Mouse (Mus musculus) lung, postnatal 36 days (tissue): ENCODE data around the gene Spsb1.

ENCODE experiments used
- DNase-seq: peaks from one replicate; pipeline ENCODE4 v3.0.0; 2022; ENCODE audit warnings: mixed read lengths

The Spsb1 gene

DNA sequence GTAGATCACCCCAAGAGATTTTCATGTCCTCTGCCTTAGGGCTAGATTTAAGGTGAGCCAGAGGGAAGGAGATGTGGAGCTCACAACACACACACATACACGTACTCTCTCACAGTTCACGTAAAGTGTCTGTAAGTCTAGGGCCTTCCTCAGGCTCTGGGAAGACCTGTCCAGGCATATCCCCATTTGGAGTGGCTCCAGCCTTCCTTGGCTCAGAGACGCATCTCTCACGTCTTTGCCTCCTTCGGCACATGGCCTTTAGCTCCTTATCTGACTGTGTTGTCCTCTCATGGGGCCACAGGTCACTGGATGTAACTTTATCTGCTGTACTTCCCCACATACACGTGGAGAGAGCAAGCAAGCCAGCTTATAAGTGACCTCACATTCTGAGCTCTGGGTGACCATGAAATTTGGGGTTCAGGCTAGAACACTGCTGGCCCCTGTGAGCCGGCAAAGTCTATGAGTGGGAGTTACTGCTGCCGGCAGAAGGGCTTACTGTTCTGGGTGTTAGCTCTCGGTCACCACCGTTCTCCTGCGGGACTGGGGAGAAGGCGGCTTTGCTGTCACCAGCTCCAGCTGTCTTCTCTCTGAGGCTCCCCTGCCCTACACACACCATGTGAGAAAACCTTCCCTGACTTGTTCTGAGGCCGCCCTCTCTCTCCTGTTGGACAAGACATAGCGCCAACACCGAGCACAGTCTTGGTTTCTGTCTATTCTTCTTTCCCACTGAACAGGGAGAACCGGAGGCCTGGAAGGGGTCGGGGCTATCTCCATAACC lies 72.5 kb downstream of the Spsb1 start:
- DNase-seq = no peak

GRCm38 (mm10) chr4:149880908-149881307 lies 73.9 kb downstream of the Spsb1 start:
- DNase-seq = no peak

DNA sequence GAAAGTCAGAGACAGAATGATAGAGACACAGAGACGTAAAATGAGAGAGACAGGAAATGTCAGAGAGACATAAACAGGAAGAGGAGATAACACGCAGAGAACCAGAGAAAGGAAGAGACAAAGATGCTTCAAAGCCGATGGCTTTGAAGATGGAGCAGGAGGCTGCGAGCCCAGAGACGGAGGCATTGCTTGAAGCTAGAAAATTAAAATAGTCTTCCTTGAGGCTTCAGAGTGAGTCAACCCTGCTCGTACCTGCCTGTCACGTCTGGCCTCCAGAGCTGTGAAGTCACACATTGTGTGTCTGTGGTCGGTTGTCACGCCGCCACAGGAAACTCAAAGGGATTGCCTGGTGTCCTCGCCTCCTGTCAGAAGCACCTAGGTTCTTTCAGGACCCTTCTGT lies 74.9 kb downstream of the Spsb1 start:
- DNase-seq = no peak

GRCm38 (mm10) chr4:149878021-149878449 lies 76.8 kb downstream of the Spsb1 start:
- DNase-seq = peak; percentile 87

- no peak for DNase-seq
Measured at GRCm38 (mm10) chr4:149877202-149877601, 77.6 kb downstream of the Spsb1 start.

GRCm38 (mm10) chr4:149876761-149877160 lies 78.1 kb downstream of the Spsb1 start:
- peak; percentile 74 for DNase-seq

DNA sequence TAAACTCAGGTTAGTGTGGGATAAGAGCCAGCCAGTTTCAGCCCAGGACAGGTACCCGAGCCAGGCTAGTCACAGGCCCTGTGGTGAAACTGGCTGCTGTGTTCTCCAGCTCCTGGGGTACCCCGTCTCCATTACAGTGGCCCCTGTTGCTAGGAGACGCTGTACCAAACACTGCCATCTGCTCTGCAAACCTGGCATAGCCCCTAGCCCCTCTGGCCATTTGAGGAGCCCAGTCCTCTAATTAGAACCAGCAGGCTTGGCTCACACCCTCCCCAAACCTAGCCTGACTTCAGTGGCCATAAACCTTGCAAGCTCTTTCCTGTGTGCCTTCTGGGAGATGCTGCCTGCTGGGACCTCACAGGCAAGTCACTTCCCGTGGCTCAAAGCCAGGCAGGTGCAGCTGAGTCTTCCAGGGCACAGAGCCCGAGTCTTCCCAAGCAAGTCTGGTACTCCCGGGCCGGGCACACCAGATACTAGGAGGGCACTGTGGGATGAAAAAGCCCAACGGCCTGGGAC lies 78.8 kb downstream of the Spsb1 start:
- DNase-seq = no peak

- peak; percentile 61 for DNase-seq
Measured at GRCm38 (mm10) chr4:149875296-149875695, 79.5 kb downstream of the Spsb1 start.

DNA sequence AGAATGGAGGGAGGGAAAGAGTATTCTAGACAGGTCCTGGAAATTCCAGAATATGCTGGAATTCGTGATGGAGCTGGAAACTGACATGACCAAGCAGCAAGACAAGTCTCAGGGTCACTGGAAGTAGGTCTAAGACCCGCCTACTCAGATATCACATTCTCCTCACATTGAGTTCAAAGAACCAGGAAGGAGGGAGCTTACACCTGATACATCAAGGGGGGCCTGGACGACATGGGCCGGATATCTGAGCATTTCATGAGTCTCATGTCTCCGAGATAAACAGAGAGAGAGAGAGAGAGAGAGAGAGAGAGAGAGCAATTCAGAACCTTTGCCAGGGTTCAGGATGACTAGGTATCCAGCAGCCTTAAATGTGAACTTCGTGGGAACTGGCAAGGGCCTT lies 82.6 kb downstream of the Spsb1 start:
- no peak for DNase-seq

DNA sequence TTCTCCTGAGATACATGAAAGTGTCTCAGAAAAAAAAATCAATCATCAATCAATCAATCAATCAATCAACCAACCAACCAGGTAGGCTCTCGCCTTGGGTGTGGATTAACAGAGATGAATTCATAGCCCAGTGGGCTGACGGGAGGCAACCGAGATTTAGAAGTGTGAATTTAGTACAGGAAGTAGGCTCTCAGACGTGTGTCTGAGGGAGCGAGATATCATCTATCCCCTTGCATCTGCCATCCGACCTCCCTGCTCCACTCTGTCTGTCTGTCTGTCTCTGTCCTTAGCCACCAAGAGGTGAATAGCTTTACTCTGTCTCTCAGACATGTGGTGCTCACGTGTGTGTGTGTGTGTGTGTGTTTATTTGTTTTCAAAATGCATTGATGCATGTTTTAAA lies 83.3 kb downstream of the Spsb1 start:
- no peak for DNase-seq

GRCm38 (mm10) chr4:149871014-149871413 lies 83.8 kb downstream of the Spsb1 start:
- DNase-seq = peak; percentile 75

GRCm38 (mm10) chr4:149870412-149870811 lies 84.4 kb downstream of the Spsb1 start:
- DNase-seq = no peak

GRCm38 (mm10) chr4:149868725-149869124 lies 86.1 kb downstream of the Spsb1 start:
- DNase-seq = no peak

DNA sequence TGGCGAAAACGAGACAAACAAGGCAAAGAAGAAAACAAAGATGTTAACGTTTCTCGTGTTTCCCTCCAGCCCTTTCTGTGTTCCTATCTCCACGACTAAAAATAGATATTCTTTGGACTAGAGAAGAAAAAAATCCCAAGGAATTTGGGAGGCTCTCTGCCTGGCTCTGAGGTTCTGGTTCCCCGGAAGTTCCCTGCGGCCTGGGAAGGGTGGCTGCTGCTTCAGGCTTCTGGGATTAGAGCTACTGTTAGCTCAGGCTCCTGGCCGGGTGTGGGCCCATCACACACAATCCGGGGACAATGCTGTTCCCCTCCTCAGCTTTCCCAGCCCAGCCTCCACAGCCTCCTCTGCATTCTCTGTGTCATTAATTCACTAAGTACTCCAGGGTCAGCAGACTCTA lies 86.8 kb downstream of the Spsb1 start:
- DNase-seq = no peak

DNA sequence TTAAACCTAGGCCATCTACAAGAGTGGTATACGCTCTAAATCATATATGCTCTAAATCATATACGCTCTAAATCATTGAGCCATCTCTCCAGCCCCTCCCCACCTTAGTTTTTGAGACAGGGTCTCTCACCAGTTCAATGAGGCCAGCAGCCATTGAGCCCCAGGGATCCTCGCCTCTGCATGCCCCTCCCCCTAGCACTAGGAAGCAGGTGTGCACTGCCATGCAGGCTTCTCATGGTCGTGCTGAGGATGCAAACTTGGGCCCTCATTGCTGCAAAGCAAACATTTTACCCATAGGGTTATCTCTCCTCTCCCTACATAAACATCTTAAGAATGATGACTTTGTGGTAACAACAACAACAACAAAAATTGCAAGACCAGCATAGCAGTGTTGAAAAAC lies 87.5 kb downstream of the Spsb1 start:
- no peak for DNase-seq

GRCm38 (mm10) chr4:149864395-149864794 lies 90.4 kb downstream of the Spsb1 start:
- no peak for DNase-seq

DNA sequence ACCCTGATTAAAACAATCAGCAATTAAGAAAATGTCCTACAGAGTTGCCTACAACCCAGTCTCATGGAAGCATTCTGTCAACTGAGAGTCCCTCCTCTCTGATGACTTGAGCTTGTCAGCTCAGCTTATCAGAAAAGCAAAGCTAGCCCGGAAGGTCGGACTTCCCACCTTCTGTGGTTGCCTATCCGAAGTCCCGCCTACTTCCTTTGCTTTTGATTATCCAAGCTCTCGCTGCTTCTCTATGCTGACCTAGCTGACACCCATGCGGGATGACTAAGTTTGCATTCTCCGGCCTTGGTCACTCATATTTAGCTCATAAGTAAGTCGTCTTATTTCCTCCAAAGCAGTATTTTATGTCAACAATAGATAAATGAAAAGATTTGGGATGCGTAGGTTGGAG lies 91.3 kb downstream of the Spsb1 start:
- no peak for DNase-seq

GRCm38 (mm10) chr4:149860393-149860792 lies 94.5 kb downstream of the Spsb1 start:
- no peak for DNase-seq

- peak; percentile 71 for DNase-seq
Measured at GRCm38 (mm10) chr4:149858584-149858983, 96.3 kb downstream of the Spsb1 start.

- DNase-seq = no peak
Measured at GRCm38 (mm10) chr4:149858097-149858496, 96.7 kb downstream of the Spsb1 start.

GRCm38 (mm10) chr4:149857688-149858087 lies 97.2 kb downstream of the Spsb1 start:
- no peak for DNase-seq

DNA sequence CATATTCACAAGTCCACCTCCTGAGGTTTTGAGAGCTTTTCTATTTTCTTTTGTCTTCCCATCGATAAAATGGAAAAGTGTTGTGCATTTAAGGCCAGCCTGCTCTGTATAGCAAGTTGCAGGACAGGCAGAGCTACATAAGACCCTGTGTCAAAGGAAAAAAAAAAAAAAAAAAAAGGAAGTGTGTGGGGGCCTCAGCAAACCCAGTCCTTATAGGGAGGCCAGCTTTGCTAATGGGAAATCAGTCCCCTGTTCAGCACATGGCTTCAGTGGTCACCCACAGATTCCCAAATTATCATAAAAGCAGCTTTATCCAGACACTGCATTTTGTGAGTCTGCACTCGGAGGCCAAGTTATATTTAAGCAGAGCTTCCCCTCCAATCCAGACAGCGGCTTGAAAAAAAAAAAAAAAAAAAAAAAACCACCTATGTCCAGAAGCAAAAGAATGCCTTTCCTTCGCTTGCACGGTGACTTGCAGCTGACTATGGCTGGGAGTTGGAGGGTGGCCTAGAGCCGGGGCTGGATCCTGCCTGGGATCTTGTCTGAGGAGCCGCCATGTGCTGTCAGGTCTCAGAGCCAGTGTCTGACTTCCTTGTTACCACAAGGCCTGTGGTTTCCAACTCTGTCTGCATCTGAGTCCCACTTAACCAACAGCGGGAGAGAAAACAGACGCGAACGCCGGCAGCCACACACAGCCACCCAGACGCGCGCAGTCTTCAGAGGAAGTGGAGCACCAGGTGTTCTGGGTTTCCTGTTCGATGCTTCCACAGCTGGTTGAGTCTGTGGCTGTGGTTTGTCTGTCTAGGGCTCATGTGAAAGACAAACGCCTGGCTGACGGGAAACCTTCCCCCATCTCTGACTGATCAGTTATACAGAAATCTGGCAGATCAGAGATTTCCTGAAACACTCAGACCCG lies 98.7 kb downstream of the Spsb1 start:
- DNase-seq = peak; percentile 69

DNA sequence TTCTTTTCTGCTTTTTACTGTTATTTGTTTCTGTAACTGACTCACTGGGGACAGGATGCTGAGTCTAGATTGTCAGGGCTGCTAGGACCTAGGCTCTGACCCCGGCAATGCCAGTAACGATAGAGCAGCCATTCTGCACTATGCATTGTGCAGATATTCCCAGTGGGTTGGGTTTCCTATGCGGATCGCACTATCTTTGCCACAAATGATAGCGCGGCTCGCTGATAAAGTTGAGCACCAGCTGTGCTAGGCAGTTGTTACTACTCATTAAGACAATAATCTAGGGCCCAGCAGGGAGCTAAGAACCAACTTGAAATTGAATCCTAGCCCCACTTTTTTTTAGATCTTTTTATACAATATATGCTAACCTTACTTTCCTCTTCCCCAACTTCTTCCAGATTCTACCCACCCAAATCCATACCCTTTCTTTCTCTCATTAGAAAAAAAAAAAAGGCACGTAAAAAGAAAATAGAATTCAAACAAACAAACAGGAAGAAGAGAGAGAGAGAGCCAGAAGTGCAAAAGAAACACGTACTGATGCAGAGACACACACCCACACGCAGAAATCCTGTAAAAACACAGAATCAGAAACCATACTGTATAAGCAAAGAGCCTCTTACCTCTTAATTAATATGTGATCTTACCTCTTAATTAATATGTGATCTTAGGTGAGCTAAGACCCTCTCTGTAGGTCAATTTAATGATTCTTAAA lies 99.5 kb downstream of the Spsb1 start:
- DNase-seq = no peak
